Mouse (Mus musculus) liver, postnatal 0 days (tissue): Measurements from ENCODE around the gene Kat6b.
"Not testable (repeated sequence)": the region's sequence is repeated elsewhere in the genome, so short reads cannot be mapped to it uniquely, and the experiment has no call there.

Experiments
- CTCF ChIP-seq: sonication (generic); IDR thresholded peaks from 2 replicates; pipeline ENCODE4 v1.5.1; 2016; ENCODE audit warnings: antibody characterized with exemption, low read depth
- EP300 ChIP-seq: IDR thresholded peaks from 2 replicates; pipeline ENCODE4 v1.6.1; 2016; ENCODE audit warnings: antibody characterized with exemption, low read depth, mild to moderate bottlenecking

DNA sequence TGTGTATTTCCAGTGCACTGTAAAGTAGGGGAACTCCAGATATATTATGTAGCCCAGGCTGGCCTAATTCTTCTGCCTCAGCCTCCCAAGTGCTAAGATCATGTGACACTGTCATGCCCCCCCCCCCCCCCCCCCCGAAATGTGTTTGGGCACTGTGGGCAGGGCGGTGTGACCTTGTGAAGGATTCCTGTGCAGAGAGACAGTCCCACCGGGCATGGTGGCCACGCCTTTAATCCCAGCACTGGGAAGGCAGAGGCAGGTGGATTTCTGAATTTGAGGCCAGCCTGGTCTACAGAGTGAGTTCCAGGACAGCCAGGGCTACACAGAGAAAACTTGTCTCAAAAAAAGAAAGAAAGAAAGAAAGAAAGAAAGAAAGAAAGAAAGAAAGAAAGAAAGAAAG is 40.3 kb downstream of the Kat6b start:
- not testable (repeated sequence) for TF ChIP-seq CTCF, EP300
